Mouse (Mus musculus): ENCODE measurements around the gene Stim1. TPM values are rescaled to one million over a fixed set of nuclear protein-coding genes. Genes with fewer than 3 reads are reported as not detected.

The Stim1 gene
- polyA plus RNA-seq, 1 experiment from 2014 or later, result 16.8 TPM

DNA sequence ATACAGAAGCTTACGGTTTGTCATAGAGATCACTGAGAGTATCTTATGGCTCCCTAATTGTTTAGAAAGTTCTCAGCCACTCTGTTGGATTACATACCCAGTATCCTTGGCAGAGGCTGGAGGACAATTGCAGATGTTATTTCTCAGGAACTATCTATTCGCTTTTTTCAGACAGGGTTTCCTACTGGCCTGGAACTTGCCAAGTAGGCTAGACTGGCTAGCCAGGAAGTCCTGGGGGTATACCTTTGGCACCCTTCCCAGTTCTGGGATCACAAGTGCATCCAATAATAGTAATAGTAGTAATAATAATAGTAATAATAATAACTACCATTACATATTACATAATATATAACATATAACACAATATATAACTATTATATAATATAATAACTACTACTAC is 38.0 kb downstream of the Stim1 start:
- Histone ChIP-seq H3K9ac (no peak overlapping the region), H3K9me3 (replicated peaks) (no peaks in the 10 kb centered on the region), H3K36me3 (no peaks in the 10 kb centered on the region), H3K4me2 (no peak overlapping the region), H3K27ac (ENCODE audit: poor library complexity, severe bottlenecking) (no peak overlapping the region), H3K27me3 (replicated peaks) (no peaks in the 10 kb centered on the region), H3K4me3 (no peak overlapping the region), H3K4me1 (replicated peaks) (no peaks in the 10 kb centered on the region)
- ATAC-seq (ENCODE audit: insufficient number of reproducible peaks, low FRiP score), result no peak
- WGBS, result 76% methylated on average over 2 of the region's 2 CpGs

DNA sequence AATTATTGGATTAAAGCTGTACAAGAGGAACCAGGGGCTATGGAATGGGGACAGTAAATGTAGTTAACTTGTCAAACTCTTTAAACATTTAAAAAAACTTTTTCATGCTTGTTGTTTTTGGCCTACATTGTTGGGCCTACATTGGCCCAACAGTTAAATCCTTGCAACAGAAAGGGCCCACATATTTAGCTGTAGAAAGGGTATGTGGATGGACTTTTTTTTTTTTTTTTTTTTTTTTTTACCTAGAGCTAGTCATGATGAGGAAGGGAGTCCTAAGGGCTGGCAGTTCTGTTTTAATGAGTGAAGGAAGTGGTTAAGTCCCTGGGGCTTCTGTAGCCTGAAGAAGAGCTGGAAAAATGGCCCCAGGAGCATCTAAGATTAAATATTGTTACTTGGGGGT is 42.7 kb downstream of the Stim1 start:
- H3K27ac ChIP-seq (ENCODE audit: poor library complexity, severe bottlenecking), result no peak overlapping the region
- H3K4me1 ChIP-seq (replicated peaks), result peaks cover under 1% of the 10 kb centered on the region
- H3K9ac ChIP-seq, result no peak overlapping the region
- no peak overlapping the region for H3K4me3 ChIP-seq
- no peak overlapping the region for H3K4me2 ChIP-seq
- no peak for ATAC-seq (ENCODE audit: insufficient number of reproducible peaks, low FRiP score)
- no peaks in the 10 kb centered on the region for H3K36me3 ChIP-seq
- H3K9me3 ChIP-seq (replicated peaks), result no peaks in the 10 kb centered on the region
- H3K27me3 ChIP-seq (replicated peaks), result no peaks in the 10 kb centered on the region

DNA sequence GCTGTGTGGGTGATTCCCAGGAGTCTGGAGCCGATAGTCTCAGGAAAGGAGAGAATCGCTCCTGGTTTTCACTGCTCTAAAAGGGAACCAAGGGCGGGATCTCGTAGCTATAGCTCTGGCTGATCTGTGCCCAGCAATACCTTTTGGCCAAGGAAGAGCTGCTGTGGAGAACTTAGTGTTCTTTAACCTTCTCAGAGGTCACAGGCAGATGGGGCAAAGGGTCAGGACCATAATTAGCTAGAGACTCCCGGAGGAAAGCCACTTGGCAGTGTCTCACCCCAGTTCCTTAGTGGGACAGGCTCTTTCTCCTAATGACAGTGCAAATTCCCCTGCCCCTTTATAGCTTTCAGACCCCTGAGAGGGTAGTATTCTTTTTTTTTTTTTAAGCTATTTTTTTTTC is 43.2 kb downstream of the Stim1 start:
- Histone ChIP-seq H3K4me1 (replicated peaks) (peaks cover 6% of the 10 kb centered on the region), H3K4me3 (no peak overlapping the region), H3K9me3 (replicated peaks) (no peaks in the 10 kb centered on the region), H3K4me2 (no peak overlapping the region), H3K27me3 (replicated peaks) (no peaks in the 10 kb centered on the region), H3K9ac (no peak overlapping the region), H3K27ac (ENCODE audit: poor library complexity, severe bottlenecking) (no peak overlapping the region), H3K36me3 (no peaks in the 10 kb centered on the region)
- 83% methylated on average over 5 of the region's 5 CpGs for WGBS
- ATAC-seq (ENCODE audit: insufficient number of reproducible peaks, low FRiP score), result no peak

- Histone ChIP-seq H3K36me3 (no peaks in the 10 kb centered on the region), H3K27me3 (replicated peaks) (no peaks in the 10 kb centered on the region), H3K4me1 (replicated peaks) (peaks cover 6% of the 10 kb centered on the region), H3K27ac (ENCODE audit: poor library complexity, severe bottlenecking) (no peak overlapping the region), H3K9me3 (replicated peaks) (no peaks in the 10 kb centered on the region), H3K9ac (no peak overlapping the region), H3K4me3 (no peak overlapping the region), H3K4me2 (no peak overlapping the region)
- no peak for ATAC-seq (ENCODE audit: insufficient number of reproducible peaks, low FRiP score)
- WGBS, result 73% methylated on average over 4 of the region's 4 CpGs
These were observed 45.4 kb downstream of the Stim1 start for GRCm38 (mm10) chr7:102312840-102313534.

- Histone ChIP-seq H3K4me1 (replicated peaks) (peaks cover 6% of the 10 kb centered on the region), H3K4me2 (no peak overlapping the region), H3K27ac (ENCODE audit: poor library complexity, severe bottlenecking) (no peak overlapping the region), H3K9ac (no peak overlapping the region), H3K4me3 (no peak overlapping the region), H3K27me3 (replicated peaks) (no peaks in the 10 kb centered on the region), H3K36me3 (no peaks in the 10 kb centered on the region), H3K9me3 (replicated peaks) (no peaks in the 10 kb centered on the region)
- no peak for ATAC-seq (ENCODE audit: insufficient number of reproducible peaks, low FRiP score)
- 71% methylated on average over 2 of the region's 2 CpGs for WGBS
These were observed 45.9 kb downstream of the Stim1 start for GRCm38 (mm10) chr7:102313535-102313863.

DNA sequence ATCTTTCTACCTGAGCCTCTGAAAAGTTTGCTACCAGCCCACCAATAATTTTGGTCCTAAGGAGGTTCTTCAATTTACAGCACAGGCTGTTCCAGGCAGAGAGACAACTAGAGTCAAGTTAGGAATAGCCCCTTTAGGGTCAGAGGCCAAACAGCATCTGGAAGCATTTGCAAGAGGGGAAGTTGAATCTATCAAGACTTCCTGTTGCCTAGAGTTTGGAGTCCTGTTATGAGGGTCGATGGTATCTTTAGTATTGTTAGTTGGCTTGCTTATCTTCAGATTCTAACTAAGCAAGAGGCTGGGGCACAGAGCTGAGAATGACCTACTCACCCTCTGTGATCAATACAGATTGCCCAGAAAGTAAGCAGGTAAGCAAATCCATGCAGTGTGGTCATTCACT is 46.5 kb downstream of the Stim1 start:
- Histone ChIP-seq H3K9ac (no peak overlapping the region), H3K4me2 (no peak overlapping the region), H3K9me3 (replicated peaks) (no peaks in the 10 kb centered on the region), H3K4me3 (no peak overlapping the region), H3K36me3 (no peaks in the 10 kb centered on the region), H3K27me3 (replicated peaks) (no peaks in the 10 kb centered on the region), H3K27ac (ENCODE audit: poor library complexity, severe bottlenecking) (no peak overlapping the region), H3K4me1 (replicated peaks) (peaks cover 6% of the 10 kb centered on the region)
- ATAC-seq (ENCODE audit: insufficient number of reproducible peaks, low FRiP score), result no peak
- WGBS, result 44% methylated on average over 1 of the region's 1 CpGs

- Histone ChIP-seq H3K36me3 (no peaks in the 10 kb centered on the region), H3K4me3 (no peak overlapping the region), H3K9me3 (replicated peaks) (0 out of 2 replicates have a peak, but pooled peaks cover 2% of the 10 kb centered on the region), H3K4me1 (replicated peaks) (peaks cover 6% of the 10 kb centered on the region), H3K9ac (no peak overlapping the region), H3K27ac (ENCODE audit: poor library complexity, severe bottlenecking) (no peak overlapping the region), H3K27me3 (replicated peaks) (no peaks in the 10 kb centered on the region), H3K4me2 (no peak overlapping the region)
- ATAC-seq (ENCODE audit: insufficient number of reproducible peaks, low FRiP score), result no peak
These were observed 47.3 kb downstream of the Stim1 start for GRCm38 (mm10) chr7:102314908-102315307.

DNA sequence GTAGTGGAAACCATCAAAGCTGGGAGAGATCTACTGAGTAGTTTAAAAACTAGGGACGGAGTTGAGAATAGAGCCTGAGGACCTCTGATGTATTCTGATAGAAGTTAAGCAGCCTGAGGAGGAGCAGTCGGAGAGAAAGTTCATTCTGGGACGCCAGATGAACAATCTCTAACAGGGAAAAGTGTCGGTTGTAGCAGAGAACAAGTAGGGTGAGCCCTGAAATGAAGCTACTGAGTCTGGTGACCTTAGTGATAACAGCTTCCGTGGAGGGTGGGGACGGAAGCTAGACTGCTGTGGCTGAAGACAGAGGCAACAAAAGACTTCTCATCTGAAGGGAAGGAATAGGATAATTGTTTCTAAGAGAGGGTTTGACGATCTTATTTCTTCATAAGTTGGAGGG is 47.8 kb downstream of the Stim1 start:
- Histone ChIP-seq H3K4me2 (no peak overlapping the region), H3K27me3 (replicated peaks) (no peaks in the 10 kb centered on the region)
- no peak for ATAC-seq (ENCODE audit: insufficient number of reproducible peaks, low FRiP score)

DNA sequence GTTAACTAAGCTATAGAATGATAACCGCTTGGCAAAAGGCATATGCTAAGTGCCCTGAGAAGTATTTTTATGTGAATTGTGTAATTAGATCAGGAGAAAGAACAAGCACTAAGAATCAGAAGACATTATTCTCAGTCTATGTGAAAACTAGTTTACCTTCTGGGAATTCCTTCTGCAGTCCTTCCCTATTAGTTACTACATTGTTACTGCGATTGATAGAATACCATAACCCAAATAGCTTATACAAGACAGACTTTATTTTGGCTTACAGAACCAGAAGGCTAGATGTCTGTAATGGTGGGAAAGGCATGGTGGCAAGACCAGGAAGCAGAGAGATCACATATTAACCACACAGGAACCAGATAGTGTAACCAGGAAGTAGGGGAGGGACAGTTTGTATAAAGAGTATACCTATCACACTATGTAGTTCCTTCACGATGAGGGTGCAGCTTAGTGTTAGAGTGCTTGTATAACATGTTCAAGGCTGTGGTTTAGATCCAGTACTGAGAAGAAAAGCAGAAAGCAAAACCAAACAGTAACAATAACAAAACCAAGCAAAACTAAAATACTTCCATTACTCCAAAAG is 50.1 kb downstream of the Stim1 start:
- Histone ChIP-seq H3K4me1 (replicated peaks) (peaks cover 6% of the 10 kb centered on the region), H3K9me3 (replicated peaks) (0 out of 2 replicates have a peak, but pooled peaks cover 2% of the 10 kb centered on the region), H3K27ac (ENCODE audit: poor library complexity, severe bottlenecking) (no peak overlapping the region), H3K9ac (no peak overlapping the region), H3K36me3 (no peaks in the 10 kb centered on the region), H3K27me3 (replicated peaks) (no peaks in the 10 kb centered on the region), H3K4me3 (no peak overlapping the region), H3K4me2 (no peak overlapping the region)
- WGBS, result 76% methylated on average over 3 of the region's 3 CpGs
- no peak for ATAC-seq (ENCODE audit: insufficient number of reproducible peaks, low FRiP score)

More for the DNA sequence above, 47.8 kb downstream of the Stim1 start:
- Histone ChIP-seq H3K4me3 (no peak overlapping the region), H3K4me1 (replicated peaks) (peaks cover 6% of the 10 kb centered on the region), H3K9me3 (replicated peaks) (0 out of 2 replicates have a peak, but pooled peaks cover 2% of the 10 kb centered on the region), H3K9ac (no peak overlapping the region), H3K27ac (ENCODE audit: poor library complexity, severe bottlenecking) (no peak overlapping the region), H3K36me3 (no peaks in the 10 kb centered on the region)
- 30% methylated on average over 7 of the region's 7 CpGs for WGBS

- no peak overlapping the region for H3K4me2 ChIP-seq
- H3K9ac ChIP-seq, result no peak overlapping the region
- WGBS, result 82% methylated on average over 5 of the region's 5 CpGs
- H3K27me3 ChIP-seq (replicated peaks), result no peaks in the 10 kb centered on the region
- 0 out of 2 replicates have a peak, but pooled peaks cover 2% of the 10 kb centered on the region for H3K9me3 ChIP-seq (replicated peaks)
- no peaks in the 10 kb centered on the region for H3K4me1 ChIP-seq (replicated peaks)
- no peaks in the 10 kb centered on the region for H3K36me3 ChIP-seq
- no peak for ATAC-seq (ENCODE audit: insufficient number of reproducible peaks, low FRiP score)
- no peak overlapping the region for H3K4me3 ChIP-seq
- no peak overlapping the region for H3K27ac ChIP-seq (ENCODE audit: poor library complexity, severe bottlenecking)
These were observed 54.5 kb downstream of the Stim1 start for GRCm38 (mm10) chr7:102322137-102322536.

DNA sequence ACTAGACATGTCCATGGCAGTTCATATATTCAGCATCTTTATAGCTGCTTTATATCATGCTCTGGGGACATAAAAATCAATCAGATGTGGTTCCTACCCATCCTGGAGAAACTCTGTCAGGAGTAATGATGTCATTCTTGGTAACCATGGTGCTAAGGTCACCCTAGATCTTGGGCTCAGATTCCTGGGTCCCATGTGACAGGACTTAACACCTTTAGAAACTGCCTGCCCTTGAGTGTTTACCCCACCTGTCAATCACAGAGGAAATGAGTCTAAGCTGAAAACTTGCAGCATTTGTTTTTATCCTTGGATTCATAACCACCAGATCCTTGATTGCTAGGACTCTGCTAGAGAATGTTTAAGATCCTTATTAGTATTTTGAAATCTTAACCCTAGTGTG is 58.7 kb downstream of the Stim1 start:
- Histone ChIP-seq H3K27me3 (replicated peaks) (no peaks in the 10 kb centered on the region), H3K27ac (ENCODE audit: poor library complexity, severe bottlenecking) (no peak overlapping the region), H3K9ac (no peak overlapping the region), H3K4me2 (no peak overlapping the region), H3K4me3 (no peak overlapping the region), H3K4me1 (replicated peaks) (peaks cover 8% of the 10 kb centered on the region), H3K9me3 (replicated peaks) (no peaks in the 10 kb centered on the region), H3K36me3 (no peaks in the 10 kb centered on the region)
- ATAC-seq (ENCODE audit: insufficient number of reproducible peaks, low FRiP score), result no peak

- no peaks in the 10 kb centered on the region for H3K27me3 ChIP-seq (replicated peaks)
- no peak for ATAC-seq (ENCODE audit: insufficient number of reproducible peaks, low FRiP score)
- no peak overlapping the region for H3K27ac ChIP-seq (ENCODE audit: poor library complexity, severe bottlenecking)
- no peak overlapping the region for H3K4me2 ChIP-seq
- no peaks in the 10 kb centered on the region for H3K9me3 ChIP-seq (replicated peaks)
- H3K4me3 ChIP-seq, result no peak overlapping the region
- H3K36me3 ChIP-seq, result no peaks in the 10 kb centered on the region
- WGBS, result 82% methylated on average over 5 of the region's 5 CpGs
- H3K4me1 ChIP-seq (replicated peaks), result peaks cover 18% of the 10 kb centered on the region
- no peak overlapping the region for H3K9ac ChIP-seq
These were observed 62.7 kb downstream of the Stim1 start for GRCm38 (mm10) chr7:102330270-102330669.

Measured in heart, embryonic 12.5 days (tissue).